Mouse (Mus musculus) embryonic facial prominence, embryonic 15.5 days (tissue): ENCODE measurements around the gene Hnrnpl. TPM values are rescaled to one million over a fixed set of nuclear protein-coding genes. Genes with fewer than 3 reads are reported as not detected.
"Not testable (repeated sequence)": the region's sequence is repeated elsewhere in the genome, so short reads cannot be mapped to it uniquely, and the experiment has no call there.

Source experiments
- ATAC-seq: fragments of 200-750 bp; cut with Nextera tagmentation; 2 replicates; pipeline ENCODE4 v1.8.0; 2017; ENCODE audit warnings: low read depth, moderate TSS enrichment; ENCODE audit not compliant: insufficient number of reproducible peaks, low FRiP score, low TSS enrichment
- H3K27ac ChIP-seq: fragments of 300-500 bp; sonication (generic); replicated peaks from 2 replicates; pipeline ENCODE4 v1.5.1; 2015; ENCODE audit warnings: mild to moderate bottlenecking, inconsistent platforms
- H3K27me3 ChIP-seq: fragments of 300-500 bp; sonication (generic); 2 replicates; pipeline ENCODE4 v1.6.1; 2015; ENCODE audit warnings: inconsistent platforms
- H3K36me3 ChIP-seq: fragments of 300-500 bp; sonication (generic); 2 replicates; pipeline ENCODE4 v1.6.1; 2015; ENCODE audit warnings: mild to moderate bottlenecking, inconsistent platforms
- H3K4me1 ChIP-seq: fragments of 300-500 bp; sonication (generic); 2 replicates; pipeline ENCODE4 v1.6.1; 2015; ENCODE audit warnings: inconsistent platforms
- H3K4me2 ChIP-seq: fragments of 300-500 bp; sonication (generic); replicated peaks from 2 replicates; pipeline ENCODE4 v1.6.1; 2015; ENCODE audit warnings: mild to moderate bottlenecking, inconsistent platforms
- H3K4me3 ChIP-seq: fragments of 300-500 bp; sonication (generic); replicated peaks from 2 replicates; pipeline ENCODE4 v1.5.1; 2015; ENCODE audit warnings: mild to moderate bottlenecking, inconsistent platforms
- H3K9ac ChIP-seq: fragments of 300-500 bp; sonication (generic); 2 replicates; pipeline ENCODE4 v1.6.1; 2015; ENCODE audit warnings: inconsistent platforms
- H3K9me3 ChIP-seq: fragments of 300-500 bp; sonication (generic); replicated peaks from 2 replicates; pipeline ENCODE4 v1.6.1; 2016; ENCODE audit warnings: inconsistent platforms
- WGBS: fragments of 180-500 bp; shearing (Covaris S2); methylation state at CpG from one replicate; pipeline ENCODE4 v1.1.7; 2015; 5-methylcytosine and 5-hydroxymethylcytosine counted together
- polyA plus RNA-seq: library from polyadenylated mRNA; unstranded; fragments of >200 nt; fragmentation: Nextera tagmentation; extraction: Ambion mirVana; gene quantifications from 2 replicates; pipeline ENCODE4 v1.2.1, GENCODE M21; 2015

Hnrnpl gene
- polyA plus RNA-seq, 1 experiment from 2014 or later: 211 TPM

DNA sequence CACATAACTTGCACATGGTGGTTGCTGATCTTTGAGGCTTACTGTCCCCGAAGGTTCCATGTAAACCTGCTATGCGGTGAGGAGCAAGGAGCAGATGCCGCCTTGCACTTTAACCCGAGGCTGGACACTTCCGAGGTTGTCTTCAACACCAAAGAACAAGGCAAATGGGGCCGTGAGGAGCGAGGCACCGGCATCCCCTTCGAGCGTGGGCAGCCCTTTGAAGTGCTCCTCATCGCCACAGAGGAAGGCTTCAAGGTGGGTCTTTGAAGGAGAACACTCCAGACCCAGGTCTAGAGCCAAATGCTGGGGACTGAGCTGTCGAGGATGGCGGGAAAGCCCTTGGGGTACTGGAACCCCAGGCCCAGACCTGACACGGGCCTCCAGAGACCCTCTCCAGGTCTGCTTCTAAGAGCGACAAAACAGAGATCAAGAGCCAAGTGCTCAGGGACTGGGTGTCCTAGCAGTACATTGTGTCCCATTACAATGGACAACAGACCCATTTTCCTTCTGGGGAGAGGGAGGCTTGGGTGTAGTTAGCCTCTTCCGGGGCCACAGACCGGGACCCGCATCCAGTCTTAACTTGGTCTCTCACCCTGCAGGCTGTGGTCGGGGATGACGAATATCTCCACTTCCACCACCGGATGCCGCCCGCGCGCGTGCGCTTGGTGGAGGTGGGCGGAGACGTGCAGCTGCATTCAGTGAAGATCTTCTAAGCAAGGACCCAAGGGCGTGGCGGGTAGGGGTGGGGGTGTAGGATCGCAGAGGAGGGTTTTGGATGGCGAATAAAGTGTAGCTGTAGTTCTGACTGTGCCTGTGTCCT is 57.4 kb downstream of the Hnrnpl start:
- Histone ChIP-seq H3K27me3 (no peaks in the 10 kb centered on the region), H3K36me3 (no peaks in the 10 kb centered on the region), H3K9ac (no peak overlapping the region), H3K9me3 (no peaks in the 10 kb centered on the region), H3K27ac (peak overlapping the region; percentile 83), H3K4me2 (peak overlapping the region; percentile 51), H3K4me1 (peaks cover 42% of the 10 kb centered on the region), H3K4me3 (peak overlapping the region; percentile 35)
- ATAC-seq: peak; percentile 51; the same call in 1 of the 2 replicates
- WGBS: 39% methylated on average over 33 of the region's 33 CpGs

DNA sequence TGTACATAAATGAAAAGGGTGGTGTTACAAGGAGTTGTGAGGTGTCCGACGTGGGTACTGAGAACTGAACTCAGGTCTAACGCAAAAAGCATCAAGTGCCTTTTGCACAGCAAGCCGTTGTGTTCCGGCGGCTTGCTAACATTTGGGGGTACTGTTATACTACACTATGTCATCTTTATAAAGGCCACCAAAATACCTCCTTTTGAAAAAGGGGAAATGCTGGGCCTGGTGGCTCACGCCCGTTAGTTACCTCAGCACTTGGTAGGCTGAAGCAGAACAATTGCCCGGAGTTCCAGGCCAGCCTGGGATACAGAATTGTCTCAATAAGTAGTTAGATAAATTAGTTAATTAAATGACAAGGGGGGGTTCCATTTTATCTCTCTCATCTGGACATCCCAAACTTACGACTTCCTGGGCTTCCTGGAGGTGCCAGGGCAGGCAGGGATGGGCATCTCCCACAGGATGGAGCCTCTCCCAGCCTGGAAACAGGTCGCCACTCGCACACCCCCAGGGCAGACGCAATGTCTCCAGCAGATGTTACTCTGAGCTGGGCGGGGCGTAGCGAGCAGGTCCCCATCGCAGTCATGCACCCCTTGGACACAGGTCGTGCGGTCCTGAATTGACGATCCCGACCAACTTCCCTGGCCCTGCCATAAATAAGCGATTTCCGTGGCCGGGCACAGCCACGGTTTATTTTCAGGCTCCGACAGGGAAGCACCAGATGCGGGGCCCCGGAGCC is 58.6 kb downstream of the Hnrnpl start:
- peak overlapping the region; percentile 51; the same call in 1 of the 2 replicates for H3K4me2 ChIP-seq

DNA sequence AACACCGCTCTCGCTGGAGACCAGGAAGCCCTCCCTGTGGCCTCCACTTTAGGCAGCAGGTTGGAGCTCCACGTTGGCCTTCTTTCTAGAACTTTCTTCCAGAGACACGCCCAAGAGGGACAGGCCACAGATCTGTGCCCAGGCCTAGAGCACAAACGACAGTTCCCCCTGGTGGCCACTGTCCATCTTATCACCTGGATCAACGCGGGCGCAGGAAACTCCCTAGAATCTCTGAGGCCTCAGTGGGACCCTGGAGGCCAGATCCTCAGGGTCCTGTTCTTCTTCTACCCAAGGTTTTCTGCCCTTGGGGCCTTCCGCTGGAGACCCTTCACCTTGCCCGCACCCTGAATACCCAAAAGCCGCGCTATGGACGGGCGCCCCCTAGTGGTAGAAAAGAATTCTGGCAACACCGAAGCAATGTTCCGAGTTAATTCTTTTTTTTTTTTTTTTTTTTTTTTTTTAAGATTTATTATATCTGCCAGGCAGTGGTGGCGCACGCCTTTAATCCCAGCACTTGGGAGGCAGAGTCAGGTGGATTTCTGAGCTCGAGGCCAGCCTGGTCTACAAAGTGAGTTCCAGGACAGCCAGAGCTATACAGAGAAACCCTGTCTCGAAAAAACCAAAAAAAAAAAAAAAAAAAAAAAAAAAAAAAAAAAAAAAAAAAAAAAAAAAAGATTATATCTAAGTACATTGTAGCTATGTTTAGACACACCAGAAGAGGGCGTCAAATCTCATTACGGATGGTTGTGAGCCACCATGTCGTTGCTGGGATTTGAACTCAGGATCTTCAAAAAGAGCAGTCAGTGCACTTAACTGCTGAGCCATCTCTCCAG is 59.4 kb downstream of the Hnrnpl start:
- not testable (repeated sequence) for H3K9me3 ChIP-seq, ATAC-seq, H3K9ac ChIP-seq, H3K36me3 ChIP-seq, H3K27me3 ChIP-seq
- Histone ChIP-seq H3K4me2 (peak overlapping the region; percentile 34; the same call in 1 of the 2 replicates), H3K27ac (peak overlapping the region; percentile 83), H3K4me3 (0 out of 2 replicates have a peak overlapping the region, but pooled peaks have one; percentile 12), H3K4me1 (peaks cover 42% of the 10 kb centered on the region)
- WGBS: 31% methylated on average over 23 of the region's 23 CpGs

More for the DNA sequence above, 58.6 kb downstream of the Hnrnpl start:
- Histone ChIP-seq H3K4me3 (no peak overlapping the region), H3K4me1 (peaks cover 42% of the 10 kb centered on the region), H3K27me3 (no peaks in the 10 kb centered on the region), H3K9ac (no peak overlapping the region), H3K36me3 (no peaks in the 10 kb centered on the region), H3K9me3 (no peaks in the 10 kb centered on the region), H3K27ac (peak overlapping the region; percentile 83)
- 79% methylated on average over 28 of the region's 28 CpGs for WGBS
- ATAC-seq: no peak

DNA sequence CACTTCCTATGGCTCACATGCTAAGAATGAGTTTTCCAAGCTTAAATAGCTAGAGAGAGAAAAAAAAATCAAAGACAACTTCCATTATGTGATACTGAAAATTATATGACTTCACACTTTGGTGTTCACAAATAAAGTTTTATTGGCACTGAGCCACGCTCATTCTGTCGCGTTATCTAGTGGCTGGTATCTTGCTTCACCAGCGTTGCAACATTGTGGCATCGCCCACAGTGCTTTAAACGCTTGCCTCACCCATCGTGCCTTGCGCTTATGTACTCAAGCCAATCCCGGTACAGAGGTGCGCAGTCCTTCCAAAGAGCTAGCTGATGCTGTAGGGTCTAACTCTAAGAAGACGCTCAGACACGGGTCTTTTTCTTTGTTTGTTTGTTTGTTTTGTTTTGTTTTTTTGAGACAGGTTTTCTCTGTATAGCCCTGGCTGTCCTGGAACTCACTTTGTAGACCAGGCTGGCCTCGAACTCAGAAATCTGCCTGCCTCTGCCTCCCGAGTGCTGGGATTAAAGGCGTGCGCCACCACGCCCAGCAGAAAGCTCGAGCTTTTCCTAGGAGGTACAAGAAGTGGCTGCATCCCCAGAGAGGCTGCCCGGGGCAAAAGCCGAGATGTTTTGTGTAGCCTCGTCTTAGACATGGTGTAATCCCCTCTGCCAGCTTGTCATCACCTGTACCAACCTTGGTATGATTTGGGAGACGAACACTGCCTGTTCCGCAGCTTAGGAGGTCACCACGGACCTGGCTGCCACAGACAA is 62.7 kb downstream of the Hnrnpl start:
- Histone ChIP-seq H3K27me3 (no peaks in the 10 kb centered on the region), H3K4me2 (no peak overlapping the region), H3K27ac (no peak overlapping the region), H3K36me3 (no peaks in the 10 kb centered on the region), H3K4me1 (peaks cover 14% of the 10 kb centered on the region), H3K9ac (no peak overlapping the region), H3K4me3 (no peak overlapping the region), H3K9me3 (no peaks in the 10 kb centered on the region)
- no peak for ATAC-seq
- WGBS: 84% methylated on average over 24 of the region's 24 CpGs

Other genes starting within 250 kb of the Hnrnpl start
- gene Samd4b, start 210.4 kb upstream of the Hnrnpl start, polyA plus RNA-seq: 32.8 and 34.1 TPM in 2 replicates
- 37.4 and 39.3 TPM in 2 replicates for gene Pak4, start 210.4 kb upstream of the Hnrnpl start, polyA plus RNA-seq
- gene Acp7, start 177.2 kb upstream of the Hnrnpl start, polyA plus RNA-seq: 1.3 and 1.9 TPM in 2 replicates
- gene Fbxo27, start 115.7 kb upstream of the Hnrnpl start, polyA plus RNA-seq: 8.8 and 9.1 TPM in 2 replicates
- gene Fbxo17, start 91.7 kb upstream of the Hnrnpl start, polyA plus RNA-seq: 29.1 and 32.3 TPM in 2 replicates
- gene Mrps12, start 66.7 kb upstream of the Hnrnpl start, polyA plus RNA-seq: 122 and 124 TPM in 2 replicates
- gene Sars2, start 66.5 kb upstream of the Hnrnpl start, polyA plus RNA-seq: 21.9 and 25.3 TPM in 2 replicates
- 128 and 230 TPM in 2 replicates for gene Ccer2, start 52.4 kb upstream of the Hnrnpl start, polyA plus RNA-seq
- gene Sirt2, start 41.8 kb upstream of the Hnrnpl start, polyA plus RNA-seq: 85.3 and 89.4 TPM in 2 replicates
- 42.8 and 47.1 TPM in 2 replicates for gene Nfkbib, start 41.0 kb upstream of the Hnrnpl start, polyA plus RNA-seq
- 3.8 and 4.7 TPM in 2 replicates for gene Rinl, start 19.6 kb upstream of the Hnrnpl start, polyA plus RNA-seq
- gene Ech1, start 16.7 kb downstream of the Hnrnpl start, polyA plus RNA-seq: 226 and 231 TPM in 2 replicates
- 15.4 and 18.0 TPM in 2 replicates for gene Lgals4, start 25.3 kb downstream of the Hnrnpl start, polyA plus RNA-seq
- gene Lgals7, start 55.3 kb downstream of the Hnrnpl start, polyA plus RNA-seq: 187 and 265 TPM in 2 replicates
- gene Capn12, start 72.9 kb downstream of the Hnrnpl start, polyA plus RNA-seq: 1.1 and 1.4 TPM in 2 replicates
- 321 and 328 TPM in 2 replicates for gene Actn4, start 153.8 kb downstream of the Hnrnpl start, polyA plus RNA-seq
- 403 and 405 TPM in 2 replicates for gene Eif3k, start 173.3 kb downstream of the Hnrnpl start, polyA plus RNA-seq
- 7.5 and 7.7 TPM in 2 replicates for gene Map4k1, start 173.5 kb downstream of the Hnrnpl start, polyA plus RNA-seq